Mouse (Mus musculus): ENCODE results near the gene Selenop. TPM values are rescaled to one million over a fixed set of nuclear protein-coding genes. Genes with fewer than 3 reads are reported as not detected.

Selenop gene
- polyA plus RNA-seq, 1 experiment, result 0.41 TPM

- TF ChIP-seq CEBPB (IDR thresholded peaks at IDR 0.05; ENCODE audit: low read depth), result no peak
- no peak for TF ChIP-seq CTCF (IDR thresholded peaks at IDR 0.05; ENCODE audit: control insufficient read depth, insufficient read depth, insufficient read length)
- TF ChIP-seq MYOD1 (IDR thresholded peaks at IDR 0.05; ENCODE audit: control insufficient read depth, insufficient read length, low read depth), result no peak
- no peak for TF ChIP-seq FOSL1 (IDR thresholded peaks at IDR 0.05; ENCODE audit: insufficient read depth, low read length, poor library complexity, severe bottlenecking)
- TF ChIP-seq USF1 (IDR thresholded peaks at IDR 0.05; ENCODE audit: low read depth), result no peak
- TF ChIP-seq MAX (IDR thresholded peaks at IDR 0.05), result no peak
- no peak for TF ChIP-seq MYOG (IDR thresholded peaks at IDR 0.05; ENCODE audit: control insufficient read depth, extremely low read depth, insufficient read length)
- H3K79me2 ChIP-seq (ENCODE audit: control insufficient read depth, insufficient read depth), result no peaks in the 10 kb centered on the region
- no peak overlapping the region for H3ac ChIP-seq (ENCODE audit: control insufficient read depth, insufficient read length, low read depth)
- H3K27me3 ChIP-seq (ENCODE audit: control insufficient read depth, insufficient read depth, insufficient read length), result no peaks in the 10 kb centered on the region
- H3K79me3 ChIP-seq (ENCODE audit: low read depth), result no peaks in the 10 kb centered on the region
- H3K4me3 ChIP-seq (ENCODE audit: insufficient read depth, poor library complexity, severe bottlenecking), result no peak overlapping the region
- no peaks in the 10 kb centered on the region for H3K36me3 ChIP-seq (ENCODE audit: control insufficient read depth, insufficient read depth)
Observed at GRCm38 (mm10) chr15:3273191-3273590, 4.8 kb downstream of the Selenop start.

GRCm38 (mm10) chr15:3277391-3277790 is 9.0 kb downstream of the Selenop start:
- Histone ChIP-seq H3K79me3 (ENCODE audit: low read depth) (no peaks in the 10 kb centered on the region), H3K36me3 (ENCODE audit: control insufficient read depth, insufficient read depth) (no peaks in the 10 kb centered on the region), H3ac (ENCODE audit: control insufficient read depth, insufficient read length, low read depth) (no peak overlapping the region), H3K27me3 (ENCODE audit: control insufficient read depth, insufficient read depth, insufficient read length) (peaks cover 3% of the 10 kb centered on the region), H3K79me2 (ENCODE audit: control insufficient read depth, insufficient read depth) (no peaks in the 10 kb centered on the region), H3K4me3 (ENCODE audit: insufficient read depth, poor library complexity, severe bottlenecking) (no peak overlapping the region)
- TF ChIP-seq USF1 (IDR thresholded peaks at IDR 0.05; ENCODE audit: low read depth), result no peak
- TF ChIP-seq FOSL1 (IDR thresholded peaks at IDR 0.05; ENCODE audit: insufficient read depth, low read length, poor library complexity, severe bottlenecking), result no peak
- no peak for TF ChIP-seq MYOG (IDR thresholded peaks at IDR 0.05; ENCODE audit: control insufficient read depth, extremely low read depth, insufficient read length)
- TF ChIP-seq CTCF (IDR thresholded peaks at IDR 0.05; ENCODE audit: control insufficient read depth, insufficient read depth, insufficient read length), result no peak
- TF ChIP-seq MYOD1 (IDR thresholded peaks at IDR 0.05; ENCODE audit: control insufficient read depth, insufficient read length, low read depth), result no peak
- TF ChIP-seq MAX (IDR thresholded peaks at IDR 0.05), result no peak
- TF ChIP-seq CEBPB (IDR thresholded peaks at IDR 0.05; ENCODE audit: low read depth), result no peak

- Histone ChIP-seq H3ac (ENCODE audit: control insufficient read depth, insufficient read length, low read depth) (no peak overlapping the region), H3K27me3 (ENCODE audit: control insufficient read depth, insufficient read depth, insufficient read length) (peaks cover 3% of the 10 kb centered on the region), H3K79me2 (ENCODE audit: control insufficient read depth, insufficient read depth) (no peaks in the 10 kb centered on the region), H3K4me3 (ENCODE audit: insufficient read depth, poor library complexity, severe bottlenecking) (no peak overlapping the region), H3K79me3 (ENCODE audit: low read depth) (no peaks in the 10 kb centered on the region), H3K36me3 (ENCODE audit: control insufficient read depth, insufficient read depth) (no peaks in the 10 kb centered on the region)
- TF ChIP-seq MAX (IDR thresholded peaks at IDR 0.05), result no peak
- no peak for TF ChIP-seq MYOG (IDR thresholded peaks at IDR 0.05; ENCODE audit: control insufficient read depth, extremely low read depth, insufficient read length)
- no peak for TF ChIP-seq MYOD1 (IDR thresholded peaks at IDR 0.05; ENCODE audit: control insufficient read depth, insufficient read length, low read depth)
- TF ChIP-seq USF1 (IDR thresholded peaks at IDR 0.05; ENCODE audit: low read depth), result no peak
- TF ChIP-seq FOSL1 (IDR thresholded peaks at IDR 0.05; ENCODE audit: insufficient read depth, low read length, poor library complexity, severe bottlenecking), result no peak
- no peak for TF ChIP-seq CTCF (IDR thresholded peaks at IDR 0.05; ENCODE audit: control insufficient read depth, insufficient read depth, insufficient read length)
- TF ChIP-seq CEBPB (IDR thresholded peaks at IDR 0.05; ENCODE audit: low read depth), result no peak
Observed at GRCm38 (mm10) chr15:3279242-3279641, 10.9 kb downstream of the Selenop start.

- no peak overlapping the region for H3ac ChIP-seq (ENCODE audit: control insufficient read depth, insufficient read length, low read depth)
- TF ChIP-seq FOSL1 (IDR thresholded peaks at IDR 0.05; ENCODE audit: insufficient read depth, low read length, poor library complexity, severe bottlenecking) (no peak), MAX (IDR thresholded peaks at IDR 0.05) (peak; percentile 30)
- peaks cover 3% of the 10 kb centered on the region for H3K27me3 ChIP-seq (ENCODE audit: control insufficient read depth, insufficient read depth, insufficient read length)
- no peaks in the 10 kb centered on the region for H3K79me3 ChIP-seq (ENCODE audit: low read depth)
- H3K36me3 ChIP-seq (ENCODE audit: control insufficient read depth, insufficient read depth), result no peaks in the 10 kb centered on the region
- H3K4me3 ChIP-seq (ENCODE audit: insufficient read depth, poor library complexity, severe bottlenecking), result no peak overlapping the region
- H3K79me2 ChIP-seq (ENCODE audit: control insufficient read depth, insufficient read depth), result no peaks in the 10 kb centered on the region
Observed at GRCm38 (mm10) chr15:3281216-3281615, 12.9 kb downstream of the Selenop start.

- H3K36me3 ChIP-seq (ENCODE audit: control insufficient read depth, insufficient read depth), result no peaks in the 10 kb centered on the region
- H3K4me3 ChIP-seq (ENCODE audit: insufficient read depth, poor library complexity, severe bottlenecking), result no peak overlapping the region
- H3ac ChIP-seq (ENCODE audit: control insufficient read depth, insufficient read length, low read depth), result no peak overlapping the region
- peaks cover 3% of the 10 kb centered on the region for H3K27me3 ChIP-seq (ENCODE audit: control insufficient read depth, insufficient read depth, insufficient read length)
- H3K79me3 ChIP-seq (ENCODE audit: low read depth), result no peaks in the 10 kb centered on the region
- TF ChIP-seq FOSL1 (IDR thresholded peaks at IDR 0.05; ENCODE audit: insufficient read depth, low read length, poor library complexity, severe bottlenecking) (no peak), USF1 (IDR thresholded peaks at IDR 0.05; ENCODE audit: low read depth) (no peak), CTCF (IDR thresholded peaks at IDR 0.05; ENCODE audit: control insufficient read depth, insufficient read depth, insufficient read length) (no peak), MAX (IDR thresholded peaks at IDR 0.05) (no peak), MYOG (IDR thresholded peaks at IDR 0.05; ENCODE audit: control insufficient read depth, extremely low read depth, insufficient read length) (no peak), MYOD1 (IDR thresholded peaks at IDR 0.05; ENCODE audit: control insufficient read depth, insufficient read length, low read depth) (no peak), CEBPB (IDR thresholded peaks at IDR 0.05; ENCODE audit: low read depth) (no peak)
- H3K79me2 ChIP-seq (ENCODE audit: control insufficient read depth, insufficient read depth), result no peaks in the 10 kb centered on the region
Observed at GRCm38 (mm10) chr15:3281737-3282136, 13.4 kb downstream of the Selenop start.

GRCm38 (mm10) chr15:3286032-3286431 is 17.7 kb downstream of the Selenop start:
- no peaks in the 10 kb centered on the region for H3K79me3 ChIP-seq (ENCODE audit: low read depth)
- no peaks in the 10 kb centered on the region for H3K79me2 ChIP-seq (ENCODE audit: control insufficient read depth, insufficient read depth)
- no peaks in the 10 kb centered on the region for H3K27me3 ChIP-seq (ENCODE audit: control insufficient read depth, insufficient read depth, insufficient read length)
- no peak overlapping the region for H3K4me3 ChIP-seq (ENCODE audit: insufficient read depth, poor library complexity, severe bottlenecking)
- TF ChIP-seq MYOG (IDR thresholded peaks at IDR 0.05; ENCODE audit: control insufficient read depth, extremely low read depth, insufficient read length) (no peak), USF1 (IDR thresholded peaks at IDR 0.05; ENCODE audit: low read depth) (no peak), FOSL1 (IDR thresholded peaks at IDR 0.05; ENCODE audit: insufficient read depth, low read length, poor library complexity, severe bottlenecking) (no peak), CTCF (IDR thresholded peaks at IDR 0.05; ENCODE audit: control insufficient read depth, insufficient read depth, insufficient read length) (no peak), MAX (IDR thresholded peaks at IDR 0.05) (no peak), MYOD1 (IDR thresholded peaks at IDR 0.05; ENCODE audit: control insufficient read depth, insufficient read length, low read depth) (no peak), CEBPB (IDR thresholded peaks at IDR 0.05; ENCODE audit: low read depth) (no peak)
- no peak overlapping the region for H3ac ChIP-seq (ENCODE audit: control insufficient read depth, insufficient read length, low read depth)
- no peaks in the 10 kb centered on the region for H3K36me3 ChIP-seq (ENCODE audit: control insufficient read depth, insufficient read depth)
